Mouse (Mus musculus) ovary, postnatal 14 days (tissue): ENCODE measurements at regions not wholly inside any gene's neighbourhood (a gene's known extent, or its start where the extent isn't known, plus 50 kb on each side); places are given as distances from the start of the nearest gene placed in this dataset.
"Not testable (repeated sequence)": the region's sequence is repeated elsewhere in the genome, so short reads cannot be mapped to it uniquely, and the experiment has no call there.

Source experiments
- DNase-seq: peaks from one replicate; pipeline ENCODE4 v3.0.0; 2022; ENCODE audit warnings: low spot score

DNA sequence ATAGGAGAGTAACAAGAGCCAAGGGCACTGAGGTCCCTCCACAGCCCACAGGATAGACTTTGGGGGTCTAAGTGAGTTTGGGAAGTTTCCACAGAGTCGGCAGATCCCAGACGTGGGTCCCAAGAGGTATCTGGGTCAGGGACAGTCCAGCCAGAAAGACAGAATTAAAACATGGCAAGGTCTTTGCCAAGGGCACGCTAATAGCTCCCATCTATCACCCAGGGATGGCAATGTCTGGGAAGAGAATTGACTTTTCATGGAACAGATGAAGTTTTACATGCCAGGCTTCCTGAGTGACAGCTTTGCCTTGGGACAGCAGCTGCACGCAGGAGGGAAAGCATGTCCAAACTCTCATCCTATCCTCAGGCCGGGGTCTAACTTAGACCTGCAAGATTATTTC is 563.5 kb downstream of the Gm10330 start:
- DNase-seq: not testable (repeated sequence)

DNA sequence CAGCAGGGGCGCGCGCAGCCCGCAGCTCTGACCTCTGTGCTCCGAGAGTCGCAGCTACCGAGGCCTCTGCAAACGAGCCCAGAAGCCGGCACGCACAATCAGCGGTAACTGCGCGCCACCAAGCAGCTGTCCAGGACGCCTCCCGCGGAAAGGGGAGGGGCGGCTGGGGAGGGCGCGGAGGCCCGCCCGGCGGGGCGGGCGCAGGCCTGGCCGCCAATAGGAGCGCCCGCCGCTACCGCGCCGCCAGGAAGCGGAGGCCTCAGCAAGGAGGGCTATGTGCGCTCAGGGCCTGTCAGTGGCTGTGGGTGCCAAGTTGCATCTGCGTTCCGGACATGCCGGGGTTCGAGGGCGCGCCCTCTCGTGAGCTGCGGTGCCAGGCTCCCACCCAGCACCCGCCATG is 590.5 kb downstream of the Gm10330 start:
- peak; percentile 4 for DNase-seq

- DNase-seq: not testable (repeated sequence)
Measured at GRCm38 (mm10) chr12:23189110-23189509, 591.0 kb downstream of the Gm10330 start.
